Mouse (Mus musculus) limb, embryonic 13.5 days (tissue): ENCODE data around the gene Sec14l1. TPM values are rescaled to one million over a fixed set of nuclear protein-coding genes. Genes with fewer than 3 reads are reported as not detected.

Experiments
- ATAC-seq: fragments of 200-750 bp; cut with Nextera tagmentation; 2 replicates; pipeline ENCODE4 v1.8.0; 2017; ENCODE audit warnings: low read depth, moderate number of reproducible peaks, moderate TSS enrichment; ENCODE audit not compliant: low FRiP score
- H3K27ac ChIP-seq: fragments of 300-500 bp; sonication (generic); 2 replicates; pipeline ENCODE4 v1.5.1; 2015; ENCODE audit warnings: inconsistent platforms, mild to moderate bottlenecking, moderate library complexity
- H3K27me3 ChIP-seq: fragments of 300-500 bp; sonication (generic); 2 replicates; pipeline ENCODE4 v1.6.1; 2015; ENCODE audit warnings: mild to moderate bottlenecking, inconsistent platforms
- H3K36me3 ChIP-seq: fragments of 300-500 bp; sonication (generic); 2 replicates; pipeline ENCODE4 v1.6.1; 2015; ENCODE audit warnings: inconsistent platforms, mild to moderate bottlenecking, moderate library complexity
- H3K4me1 ChIP-seq: fragments of 300-500 bp; sonication (generic); 2 replicates; pipeline ENCODE4 v1.6.1; 2015; ENCODE audit warnings: inconsistent platforms
- H3K4me2 ChIP-seq: fragments of 300-500 bp; sonication (generic); replicated peaks from 2 replicates; pipeline ENCODE4 v1.6.1; 2015; ENCODE audit warnings: inconsistent platforms, mild to moderate bottlenecking, moderate library complexity
- H3K4me3 ChIP-seq: fragments of 300-500 bp; sonication (generic); 2 replicates; pipeline ENCODE4 v1.5.1; 2015; ENCODE audit warnings: moderate library complexity, mild to moderate bottlenecking, inconsistent platforms
- H3K9ac ChIP-seq: fragments of 300-500 bp; sonication (generic); 2 replicates; pipeline ENCODE4 v1.6.1; 2015; ENCODE audit warnings: mild to moderate bottlenecking, inconsistent platforms
- H3K9me3 ChIP-seq: fragments of 300-500 bp; sonication (generic); 2 replicates; pipeline ENCODE4 v1.6.1; 2016; ENCODE audit warnings: inconsistent platforms
- WGBS: fragments of 180-500 bp; shearing (Covaris S2); methylation state at CpG from one replicate; pipeline ENCODE4 v1.1.7; 2015; 5-methylcytosine and 5-hydroxymethylcytosine counted together
- polyA plus RNA-seq: library from polyadenylated mRNA; unstranded; fragments of >200 nt; fragmentation: Nextera tagmentation; extraction: Ambion mirVana; gene quantifications from 2 replicates; pipeline ENCODE4 v1.2.1, GENCODE M21; 2015

Sec14l1 gene
- polyA plus RNA-seq, 1 experiment from 2014 or later = 65.4 TPM

- H3K9me3 ChIP-seq = no peaks in the 10 kb centered on the region
- no peak for ATAC-seq
- peaks cover 94% of the 10 kb centered on the region for H3K36me3 ChIP-seq
- no peak overlapping the region for H3K27ac ChIP-seq
- H3K4me2 ChIP-seq = no peak overlapping the region
- H3K4me1 ChIP-seq = peaks cover 29% of the 10 kb centered on the region
- WGBS = 73% methylated on average over 9 of the region's 9 CpGs
- H3K9ac ChIP-seq = no peak overlapping the region
- H3K27me3 ChIP-seq = no peaks in the 10 kb centered on the region
- no peak overlapping the region for H3K4me3 ChIP-seq
These were observed 38.6 kb downstream of the Sec14l1 start for GRCm38 (mm10) chr11:117153553-117153952.

DNA sequence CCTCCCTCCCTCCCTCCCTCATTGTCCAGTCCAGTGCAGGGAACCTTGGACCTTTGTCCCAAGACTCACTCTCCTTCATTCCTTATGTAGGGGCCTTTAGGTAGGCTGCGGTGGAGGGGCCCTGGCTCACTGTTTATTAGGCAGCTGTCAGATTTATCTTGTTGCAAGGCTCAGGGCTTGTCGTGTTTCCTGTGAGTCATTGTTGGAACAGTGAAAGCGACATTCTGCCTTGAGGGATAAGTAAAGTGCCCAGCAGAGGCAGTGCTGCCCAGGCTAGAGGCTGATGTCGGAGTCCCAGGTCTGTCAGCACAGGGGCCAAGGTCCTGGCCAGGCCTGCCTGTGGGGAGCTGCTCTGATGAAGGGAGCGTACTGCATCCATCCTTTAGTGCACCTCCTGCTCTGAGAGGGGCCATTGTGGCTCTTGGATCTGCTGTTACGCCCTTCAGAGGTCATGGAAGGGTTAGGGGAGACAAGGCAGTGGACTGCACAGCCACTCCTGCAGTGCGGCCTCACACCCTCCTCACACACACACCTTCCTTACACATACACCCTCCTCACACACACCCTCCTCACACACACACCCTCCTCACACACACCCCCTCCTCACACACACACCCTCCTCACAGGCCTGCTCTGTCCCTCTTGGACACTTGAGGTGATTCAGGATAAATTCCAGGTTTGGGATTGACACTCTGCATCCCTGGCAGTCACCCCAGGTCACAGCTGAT lies 39.3 kb downstream of the Sec14l1 start:
- H3K27ac ChIP-seq = no peak overlapping the region
- peaks cover 34% of the 10 kb centered on the region for H3K4me1 ChIP-seq
- no peaks in the 10 kb centered on the region for H3K9me3 ChIP-seq
- ATAC-seq = no peak
- peaks cover 93% of the 10 kb centered on the region for H3K36me3 ChIP-seq
- no peak overlapping the region for H3K9ac ChIP-seq
- H3K4me3 ChIP-seq = no peak overlapping the region
- H3K27me3 ChIP-seq = no peaks in the 10 kb centered on the region
- H3K4me2 ChIP-seq = no peak overlapping the region
- 59% methylated on average over 7 of the region's 7 CpGs for WGBS

DNA sequence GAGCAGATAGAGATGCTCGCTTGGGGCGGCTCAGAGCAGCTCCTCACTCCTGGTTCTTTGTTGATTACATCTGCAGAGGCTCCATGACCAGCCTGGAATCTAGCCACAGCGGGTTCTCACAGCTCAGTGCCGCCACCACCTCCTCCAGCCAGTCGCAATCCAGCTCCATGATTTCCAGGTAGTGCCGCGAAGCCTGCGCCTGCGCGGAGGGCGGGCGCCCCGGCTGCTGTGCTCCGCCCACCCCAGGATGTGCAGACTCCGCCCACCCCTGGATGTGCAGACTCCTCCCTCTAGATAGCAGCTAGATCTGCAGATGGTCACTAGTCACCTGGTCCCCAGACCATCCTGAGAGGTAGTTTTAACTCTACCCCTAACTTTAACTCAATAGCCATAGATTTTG lies 41.8 kb downstream of the Sec14l1 start:
- H3K4me2 ChIP-seq = no peak overlapping the region
- no peaks in the 10 kb centered on the region for H3K9me3 ChIP-seq
- WGBS = 16% methylated on average over 14 of the region's 15 CpGs
- peaks cover 86% of the 10 kb centered on the region for H3K36me3 ChIP-seq
- no peak overlapping the region for H3K4me3 ChIP-seq
- H3K27me3 ChIP-seq = no peaks in the 10 kb centered on the region
- no peak overlapping the region for H3K27ac ChIP-seq
- peaks cover 38% of the 10 kb centered on the region for H3K4me1 ChIP-seq
- no peak overlapping the region for H3K9ac ChIP-seq
- ATAC-seq = 0 out of 2 replicates have a peak, but pooled peaks have one; percentile 29

DNA sequence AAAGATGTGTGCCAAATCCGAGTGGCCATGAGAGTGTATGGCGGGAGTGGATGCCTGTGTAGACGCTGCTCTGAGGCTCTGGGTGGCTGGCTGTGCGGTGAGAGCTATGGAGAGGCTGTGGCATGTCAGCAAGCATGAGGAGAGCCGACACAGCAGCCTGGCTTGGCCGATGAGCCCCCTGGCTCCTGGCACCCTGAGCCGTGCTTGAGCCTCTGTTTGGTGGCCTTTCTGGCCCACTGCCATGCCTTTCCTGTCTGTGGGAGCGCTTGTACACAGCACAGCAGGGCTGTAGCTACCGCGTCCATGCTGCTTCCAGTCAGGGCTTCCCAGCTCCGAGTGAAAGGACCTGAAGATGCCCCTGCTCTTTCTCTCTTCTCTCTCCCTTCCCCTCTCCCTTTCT lies 43.4 kb downstream of the Sec14l1 start:
- Histone ChIP-seq H3K36me3 (peaks cover 72% of the 10 kb centered on the region), H3K27me3 (no peaks in the 10 kb centered on the region), H3K27ac (peak overlapping the region; percentile 15; the same call in 1 of the 2 replicates), H3K9ac (no peak overlapping the region), H3K4me2 (no peak overlapping the region), H3K4me3 (no peak overlapping the region), H3K4me1 (peaks cover 41% of the 10 kb centered on the region), H3K9me3 (no peaks in the 10 kb centered on the region)
- WGBS = 82% methylated on average over 11 of the region's 11 CpGs
- ATAC-seq = no peak

GRCm38 (mm10) chr11:117159257-117159945 lies 44.4 kb downstream of the Sec14l1 start:
- peaks cover 41% of the 10 kb centered on the region for H3K4me1 ChIP-seq
- H3K9me3 ChIP-seq = peaks cover 4% of the 10 kb centered on the region; the same call in 1 of the 2 replicates
- ATAC-seq = no peak
- 86% methylated on average over 13 of the region's 13 CpGs for WGBS
- H3K27ac ChIP-seq = no peak overlapping the region
- no peak overlapping the region for H3K4me2 ChIP-seq
- no peak overlapping the region for H3K4me3 ChIP-seq
- no peak overlapping the region for H3K9ac ChIP-seq
- H3K36me3 ChIP-seq = peaks cover 63% of the 10 kb centered on the region
- H3K27me3 ChIP-seq = no peaks in the 10 kb centered on the region

GRCm38 (mm10) chr11:117159946-117160307 lies 45.0 kb downstream of the Sec14l1 start:
- no peak overlapping the region for H3K27ac ChIP-seq
- no peak for ATAC-seq
- H3K9me3 ChIP-seq = peaks cover 4% of the 10 kb centered on the region; the same call in 1 of the 2 replicates
- peaks cover 58% of the 10 kb centered on the region for H3K36me3 ChIP-seq
- 80% methylated on average over 5 of the region's 5 CpGs for WGBS
- no peak overlapping the region for H3K4me3 ChIP-seq
- H3K27me3 ChIP-seq = no peaks in the 10 kb centered on the region
- H3K9ac ChIP-seq = no peak overlapping the region
- no peak overlapping the region for H3K4me2 ChIP-seq
- peaks cover 41% of the 10 kb centered on the region for H3K4me1 ChIP-seq

DNA sequence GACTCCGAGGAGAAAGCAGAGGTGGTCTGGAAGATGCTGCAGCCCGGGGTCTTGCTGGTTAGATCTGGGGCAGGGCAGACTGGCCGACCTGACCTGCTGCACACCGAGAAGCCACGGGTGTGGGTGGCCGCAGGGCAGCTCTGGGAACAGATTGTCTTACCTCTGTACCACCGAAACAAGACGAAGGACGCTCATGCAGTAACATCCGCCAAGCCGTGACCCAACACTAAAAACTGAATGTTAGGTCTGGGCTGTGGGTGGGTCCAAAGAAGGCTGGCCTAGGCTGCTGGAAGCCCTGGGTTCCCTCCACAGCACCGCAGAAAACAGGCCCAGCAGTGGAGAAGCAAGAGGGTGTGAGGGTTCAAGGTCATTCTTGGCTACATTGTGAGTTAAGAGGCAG lies 45.8 kb downstream of the Sec14l1 start:
- Histone ChIP-seq H3K4me3 (no peak overlapping the region), H3K9me3 (peaks cover 4% of the 10 kb centered on the region; the same call in 1 of the 2 replicates), H3K4me2 (no peak overlapping the region), H3K4me1 (peaks cover 36% of the 10 kb centered on the region), H3K27ac (no peak overlapping the region), H3K27me3 (no peaks in the 10 kb centered on the region), H3K9ac (no peak overlapping the region), H3K36me3 (peaks cover 49% of the 10 kb centered on the region)
- ATAC-seq = no peak
- 92% methylated on average over 12 of the region's 12 CpGs for WGBS

GRCm38 (mm10) chr11:117161574-117161973 lies 46.6 kb downstream of the Sec14l1 start:
- H3K27me3 ChIP-seq = no peaks in the 10 kb centered on the region
- peaks cover 4% of the 10 kb centered on the region; the same call in 1 of the 2 replicates for H3K9me3 ChIP-seq
- peaks cover 43% of the 10 kb centered on the region for H3K36me3 ChIP-seq
- peaks cover 30% of the 10 kb centered on the region for H3K4me1 ChIP-seq
- H3K27ac ChIP-seq = no peak overlapping the region
- no peak for ATAC-seq
- no peak overlapping the region for H3K4me3 ChIP-seq
- 74% methylated on average over 8 of the region's 8 CpGs for WGBS
- H3K9ac ChIP-seq = no peak overlapping the region
- no peak overlapping the region for H3K4me2 ChIP-seq

DNA sequence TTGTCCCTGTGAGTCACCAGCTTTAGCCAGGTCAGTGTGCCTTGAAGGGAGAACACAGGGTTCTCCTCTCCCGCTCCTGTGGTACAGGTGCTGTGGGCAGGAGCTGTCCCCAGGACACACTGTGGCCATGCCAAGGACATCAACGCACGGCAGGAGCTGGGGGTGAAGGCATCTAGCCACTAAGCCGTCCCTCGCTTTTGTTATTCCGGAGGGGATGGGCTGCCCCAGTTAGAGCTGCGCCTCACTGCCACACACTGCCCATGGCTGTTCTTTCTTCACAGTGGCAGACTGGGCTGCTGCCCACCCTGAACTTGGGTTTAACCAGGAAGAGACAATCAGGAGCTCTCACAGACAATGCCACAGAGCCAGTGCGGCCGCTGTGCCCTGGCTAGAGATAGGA lies 48.1 kb downstream of the Sec14l1 start:
- ATAC-seq = no peak
- Histone ChIP-seq H3K9ac (0 out of 2 replicates have a peak overlapping the region, but pooled peaks have one; percentile 4), H3K27ac (no peak overlapping the region), H3K4me1 (peaks cover 20% of the 10 kb centered on the region), H3K9me3 (peaks cover 4% of the 10 kb centered on the region; the same call in 1 of the 2 replicates), H3K4me3 (no peak overlapping the region), H3K27me3 (no peaks in the 10 kb centered on the region), H3K4me2 (no peak overlapping the region), H3K36me3 (peaks cover 28% of the 10 kb centered on the region)
- WGBS = 76% methylated on average over 9 of the region's 9 CpGs

DNA sequence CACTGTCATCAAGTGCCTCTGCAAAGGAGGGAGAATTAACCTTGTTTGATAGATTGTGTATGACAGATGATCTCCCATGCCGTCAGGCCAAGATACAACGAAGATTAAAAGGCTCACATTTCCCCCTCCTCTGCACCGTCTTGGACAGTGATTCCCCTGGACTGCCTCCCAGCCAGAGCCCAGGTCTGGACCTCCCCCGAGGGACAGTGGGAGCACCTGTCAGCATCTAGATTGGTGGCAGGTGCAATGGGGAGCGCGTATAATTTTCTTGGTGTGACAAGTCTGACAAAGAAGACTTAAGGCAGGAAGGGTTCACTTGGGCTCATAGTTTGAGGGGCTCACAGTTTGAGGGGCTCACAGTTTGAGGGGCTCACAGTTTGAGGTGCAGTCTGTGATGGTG lies 48.8 kb downstream of the Sec14l1 start:
- Histone ChIP-seq H3K9ac (no peak overlapping the region), H3K27me3 (no peaks in the 10 kb centered on the region), H3K27ac (no peak overlapping the region), H3K4me1 (peaks cover 20% of the 10 kb centered on the region), H3K4me3 (no peak overlapping the region), H3K36me3 (peaks cover 21% of the 10 kb centered on the region), H3K4me2 (no peak overlapping the region), H3K9me3 (peaks cover 4% of the 10 kb centered on the region; the same call in 1 of the 2 replicates)
- WGBS = 82% methylated on average over 6 of the region's 6 CpGs
- ATAC-seq = no peak

GRCm38 (mm10) chr11:117168278-117169087 lies 53.5 kb downstream of the Sec14l1 start:
- no peak overlapping the region for H3K4me3 ChIP-seq
- H3K4me1 ChIP-seq = peaks cover 19% of the 10 kb centered on the region
- no peaks in the 10 kb centered on the region for H3K36me3 ChIP-seq
- WGBS = 74% methylated on average over 20 of the region's 20 CpGs
- ATAC-seq = no peak
- H3K27ac ChIP-seq = no peak overlapping the region
- peaks cover 8% of the 10 kb centered on the region; the same call in 1 of the 2 replicates for H3K9me3 ChIP-seq
- no peak overlapping the region for H3K4me2 ChIP-seq
- no peaks in the 10 kb centered on the region for H3K27me3 ChIP-seq
- H3K9ac ChIP-seq = no peak overlapping the region
